Mouse (Mus musculus) cerebellum, adult 2 months (tissue): ENCODE results near the gene Samd10.
A peak's percentile ranks its signal among the peaks of the same experiment; 100 is the strongest.

Source experiments
- CTCF ChIP-seq: fragments of 200-500 bp; IDR thresholded peaks from 2 replicates; pipeline ENCODE4 v1.5.1; 2011; ENCODE audit warnings: low read depth, mild to moderate bottlenecking, control low read depth, low read length, moderate library complexity, borderline replicate concordance; ENCODE audit not compliant: insufficient read depth
- POLR2A ChIP-seq: fragments of 200-500 bp; IDR thresholded peaks from 2 replicates; pipeline ENCODE4 v1.6.1; 2011; ENCODE audit warnings: low read length, control low read depth, borderline replicate concordance; ENCODE audit not compliant: insufficient read depth

DNA sequence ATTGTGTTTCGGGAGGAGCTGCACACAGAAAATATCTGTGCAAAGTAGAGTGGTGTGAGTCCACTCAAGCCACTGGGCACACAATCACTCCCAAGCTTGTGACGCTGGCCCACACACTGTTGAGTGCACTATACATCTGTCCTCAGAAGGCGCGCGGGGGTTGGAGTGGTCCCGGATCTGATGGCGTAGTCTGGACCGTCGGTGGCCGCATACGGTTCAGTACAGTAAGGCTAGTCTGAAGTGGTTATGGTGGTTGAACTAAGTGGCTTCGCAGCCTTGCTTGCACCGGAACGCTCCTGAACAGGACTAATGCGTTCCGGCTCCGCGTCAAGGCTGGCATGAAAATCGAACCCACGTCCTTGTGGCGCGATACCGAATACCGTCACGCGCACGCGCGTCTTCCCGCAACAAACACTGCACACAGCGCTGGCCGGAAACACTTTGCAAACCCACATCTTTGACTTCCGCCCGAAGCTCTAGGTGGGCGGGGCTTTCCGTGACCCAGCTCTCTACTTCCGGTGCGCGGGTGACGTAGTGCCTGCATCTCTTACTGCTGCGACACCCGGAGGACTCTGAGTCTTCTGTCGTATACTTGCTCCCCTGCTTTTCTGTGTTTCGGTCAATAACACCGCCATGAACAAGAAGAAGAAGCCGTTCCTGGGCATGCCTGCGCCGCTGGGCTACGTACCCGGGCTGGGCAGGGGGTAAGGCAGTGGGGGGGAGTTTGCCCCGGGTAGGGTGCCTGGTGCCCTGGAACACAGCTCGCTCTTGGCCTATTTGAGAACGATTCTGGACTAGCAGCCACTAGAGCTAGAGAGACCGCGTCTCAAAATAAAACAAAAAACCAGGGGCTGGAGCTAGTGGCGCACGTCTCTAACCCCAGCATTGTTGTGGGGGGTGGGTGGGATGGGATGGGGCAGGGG is 2.1 kb upstream of the Samd10 start:
- TF ChIP-seq CTCF (no peak), POLR2A (peak; percentile 84)
